ENCODE assay signal across 16 mouse cellular contexts in the genomic region with DNA sequence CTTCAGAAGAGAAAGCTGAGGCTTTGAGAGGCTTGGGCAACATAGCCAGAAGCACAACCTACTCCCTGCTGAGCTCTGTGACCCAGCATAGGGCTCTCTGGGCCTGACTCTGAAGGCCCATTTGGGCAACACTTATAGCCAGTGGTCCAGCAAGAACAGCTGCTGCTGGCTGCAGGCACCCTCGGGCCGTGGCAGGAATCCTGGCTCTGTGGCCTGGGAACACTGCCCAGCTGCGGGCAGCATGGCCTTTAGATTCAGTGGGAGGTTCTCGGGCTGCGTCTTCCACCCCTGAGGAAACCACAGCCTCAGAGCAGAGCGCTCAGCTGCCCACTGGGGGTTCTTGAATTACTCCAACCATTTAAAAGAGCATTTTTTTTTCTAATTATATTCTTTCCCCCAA.
A peak's percentile ranks its signal among the peaks of the same experiment; 100 is the strongest.
DNase-seq lines count a peak whose midpoint lies in the region; ATAC-seq lines count a peak whose summit lies in the region.
"Had no signal": no experiment of that assay in that cellular context is flagged by ENCODE, and none has a peak within 500 bp of the region (broad histone marks: within the 10 kb centered on the region; RNA-seq: fewer than 3 reads in every experiment).

No protein-coding gene starts in this region.

- no peaks in the 10 kb centered on the region for H3K9me3 ChIP-seq in hindbrain, embryonic 16.5 days (ENCODE audit: control insufficient read depth, low read length)
- H3K9me3 ChIP-seq in hindbrain, embryonic 14.5 days (ENCODE audit: control insufficient read depth, low read length) = no peaks in the 10 kb centered on the region
- H3K9me3 ChIP-seq: forebrain, embryonic 10.5 days; kidney, embryonic 15.5 days; liver, embryonic 13.5 days; stomach, embryonic 15.5 days had no signal

- H3K4me2 ChIP-seq in hindbrain, embryonic 16.5 days (ENCODE audit: low read length) = no peak overlapping the region
- no peak overlapping the region for H3K4me2 ChIP-seq in hindbrain, embryonic 14.5 days (replicated peaks)
- H3K4me2 ChIP-seq: kidney, embryonic 15.5 days; liver, embryonic 13.5 days; midbrain, embryonic 11.5 days; stomach, embryonic 15.5 days had no signal

- 62% methylated on average over 6 of the region's 6 CpGs for WGBS in hindbrain, embryonic 16.5 days
- 57% methylated on average over 6 of the region's 6 CpGs for WGBS in hindbrain, embryonic 14.5 days

- no peak overlapping the region for H3K4me3 ChIP-seq in hindbrain, embryonic 16.5 days (ENCODE audit: low read length)
- no peak overlapping the region for H3K4me3 ChIP-seq in hindbrain, embryonic 14.5 days (replicated peaks; ENCODE audit: low read length)
- H3K4me3 ChIP-seq: forebrain, embryonic 10.5 days; kidney, embryonic 15.5 days; liver, embryonic 13.5 days; stomach, embryonic 15.5 days had no signal

- 0 out of 2 replicates have a peak, but pooled peaks have one; percentile 1 for ATAC-seq in hindbrain, embryonic 16.5 days
- ATAC-seq in hindbrain, embryonic 14.5 days (ENCODE audit: low FRiP score) = no peak
- ATAC-seq in CD4-positive, CD25-positive, alpha-beta regulatory T cell, adult 4 months = no peak
- ATAC-seq: lung, postnatal 0 days had no signal

- no peak overlapping the region for H3K27ac ChIP-seq in hindbrain, embryonic 16.5 days (ENCODE audit: low read depth, low read length)
- H3K27ac ChIP-seq in hindbrain, embryonic 14.5 days = no peak overlapping the region
- H3K27ac ChIP-seq: kidney, embryonic 15.5 days; liver, embryonic 13.5 days; stomach, embryonic 15.5 days had no signal

- H3K9ac ChIP-seq in hindbrain, embryonic 16.5 days (ENCODE audit: low read depth, low read length) = 0 out of 2 replicates have a peak overlapping the region, but pooled peaks have one; percentile 14
- H3K9ac ChIP-seq in hindbrain, embryonic 14.5 days = no peak overlapping the region
- H3K9ac ChIP-seq: kidney, embryonic 15.5 days; liver, embryonic 13.5 days; stomach, embryonic 15.5 days had no signal

- H3K27me3 ChIP-seq in hindbrain, embryonic 16.5 days (replicated peaks; ENCODE audit: control insufficient read depth, insufficient read depth, low read length) = no peaks in the 10 kb centered on the region
- no peaks in the 10 kb centered on the region for H3K27me3 ChIP-seq in hindbrain, embryonic 14.5 days (ENCODE audit: control insufficient read depth, insufficient read depth, low read length)
- H3K27me3 ChIP-seq: kidney, embryonic 15.5 days; stomach, embryonic 15.5 days had no signal

- H3K36me3 ChIP-seq in hindbrain, embryonic 16.5 days (ENCODE audit: control insufficient read depth, insufficient read depth, low read length) = no peaks in the 10 kb centered on the region
- no peaks in the 10 kb centered on the region for H3K36me3 ChIP-seq in hindbrain, embryonic 14.5 days (replicated peaks; ENCODE audit: control insufficient read depth, insufficient read depth)
- H3K36me3 ChIP-seq: forebrain, embryonic 10.5 days; kidney, embryonic 15.5 days; liver, embryonic 13.5 days; stomach, embryonic 15.5 days had no signal

- intact Hi-C loops in gastrocnemius, postnatal 14 days (cut with DNase I; ENCODE audit: low total_unique reads) = no loop called here

- H3K4me1 ChIP-seq in hindbrain, embryonic 16.5 days (ENCODE audit: control insufficient read depth, insufficient read depth, low read depth, low read length) = peaks cover 14% of the 10 kb centered on the region; the same call in 1 of the 2 replicates
- peaks cover 9% of the 10 kb centered on the region; the same call in 1 of the 2 replicates for H3K4me1 ChIP-seq in hindbrain, embryonic 14.5 days (replicated peaks; ENCODE audit: control insufficient read depth, insufficient read depth, low read length)
- H3K4me1 ChIP-seq: liver, embryonic 13.5 days; stomach, embryonic 15.5 days had no signal

- DNase-seq in adrenal gland, adult 2 months = peak; percentile 24
- DNase-seq in adrenal gland, adult (ENCODE audit: inconsistent age in 2 of 2, low spot score in 1 of 2) = no peak
- no peak for DNase-seq in hindbrain, embryonic 14.5 days (ENCODE audit: low spot score)
- peak; percentile 67 for DNase-seq in adipocyte (ENCODE audit: low spot score)
- DNase-seq in gastrocnemius, postnatal 14 days = peak; percentile 76
- DNase-seq in kidney, adult 18-20 months = no peak
- DNase-seq: cerebellum, adult 9-10 months; liver, embryonic 13.5 days; thymus, postnatal 36 days had no signal

Comparison
In these comparisons a context has a peak if more than half of its experiments do, and no peak if none do; other contexts are left out.
1. DNase-seq: peak in adrenal gland, adult 2 months (single experiment), adipocyte (single experiment) and gastrocnemius, postnatal 14 days (single experiment); none in adrenal gland, adult (0 of 2), hindbrain, embryonic 14.5 days (single experiment) and kidney, adult 18-20 months (single experiment).